Mouse (Mus musculus): ENCODE measurements around the gene A030005K14Rik.

Gene A030005K14Rik

DNA sequence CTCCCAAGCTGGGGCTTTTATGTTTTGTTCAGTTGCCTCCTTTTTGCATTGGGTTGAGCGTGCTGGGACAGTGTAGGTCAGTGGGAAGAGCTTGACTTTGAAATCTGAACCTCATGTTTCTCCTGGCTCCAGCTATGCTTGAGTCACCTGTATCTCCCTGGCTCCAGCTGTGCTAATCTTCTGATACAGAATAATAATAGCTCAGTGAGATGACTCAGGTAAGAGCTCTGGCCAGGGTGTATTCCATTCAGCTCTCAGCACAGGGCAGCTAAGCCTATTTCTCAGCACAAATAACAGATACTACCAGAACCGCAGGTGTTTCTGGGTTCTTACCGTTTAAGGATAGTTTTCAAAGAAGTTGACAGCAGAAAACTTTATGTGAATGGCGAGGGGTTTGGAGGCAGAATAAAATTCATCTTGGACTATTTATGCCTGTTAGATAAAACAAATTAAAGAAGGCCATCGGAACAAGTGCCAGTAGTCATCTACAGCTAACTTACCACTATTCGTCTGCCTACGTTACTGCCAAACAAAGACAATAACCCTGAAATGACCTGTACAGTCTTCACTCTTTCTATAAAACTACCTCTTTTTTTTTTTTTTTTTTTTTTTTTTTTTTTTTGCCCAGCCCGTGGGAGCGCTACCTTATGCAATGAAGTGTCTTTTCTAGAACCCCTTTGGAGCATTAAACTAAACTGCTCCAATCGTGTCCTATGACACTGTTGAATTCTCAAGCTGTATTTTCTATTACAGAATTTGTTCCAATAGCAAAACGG lies 22.1 kb downstream of the A030005K14Rik start:
- DNase-seq (ENCODE audit: low spot score in 2 of 2), result no peak

DNA sequence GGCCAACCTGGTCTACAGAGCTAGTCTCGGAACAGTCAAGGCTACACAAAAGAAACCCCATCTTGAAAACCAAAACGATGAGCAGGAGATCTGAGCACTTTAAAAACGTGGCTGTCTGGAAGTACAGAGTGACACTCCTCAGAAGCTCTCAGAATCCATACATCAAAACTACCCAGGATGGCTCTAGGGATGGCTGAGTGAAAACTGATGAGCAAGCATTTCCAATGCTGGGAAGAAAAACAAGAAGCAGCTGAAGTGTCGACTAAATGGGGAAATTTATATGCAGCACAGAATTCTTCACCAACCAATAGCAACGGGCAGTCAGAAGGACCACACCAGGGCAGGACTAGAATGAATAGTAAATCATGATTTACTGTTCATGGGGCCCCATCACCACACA lies 24.7 kb downstream of the A030005K14Rik start:
- no peak for DNase-seq (ENCODE audit: low spot score in 2 of 2)

DNA sequence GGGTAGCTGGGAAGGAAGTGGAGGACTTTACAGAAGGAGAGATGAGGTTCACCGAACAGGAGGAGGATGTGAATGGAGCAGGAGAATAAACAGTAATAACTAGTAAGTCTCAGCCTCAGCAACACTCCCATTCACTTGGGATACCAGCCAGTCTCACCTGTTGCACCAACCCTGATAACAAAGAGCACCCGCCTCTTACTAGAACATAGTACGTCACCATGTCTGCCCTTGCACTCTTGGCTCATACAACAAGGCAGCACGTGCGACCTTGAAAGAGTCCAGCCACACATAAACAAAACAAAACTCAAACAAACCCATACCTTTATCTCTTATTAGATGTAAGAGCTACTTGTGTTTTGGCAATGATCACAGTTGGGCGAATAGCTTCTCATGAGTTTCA lies 26.7 kb downstream of the A030005K14Rik start:
- no peak for DNase-seq (ENCODE audit: low spot score in 2 of 2)

DNA sequence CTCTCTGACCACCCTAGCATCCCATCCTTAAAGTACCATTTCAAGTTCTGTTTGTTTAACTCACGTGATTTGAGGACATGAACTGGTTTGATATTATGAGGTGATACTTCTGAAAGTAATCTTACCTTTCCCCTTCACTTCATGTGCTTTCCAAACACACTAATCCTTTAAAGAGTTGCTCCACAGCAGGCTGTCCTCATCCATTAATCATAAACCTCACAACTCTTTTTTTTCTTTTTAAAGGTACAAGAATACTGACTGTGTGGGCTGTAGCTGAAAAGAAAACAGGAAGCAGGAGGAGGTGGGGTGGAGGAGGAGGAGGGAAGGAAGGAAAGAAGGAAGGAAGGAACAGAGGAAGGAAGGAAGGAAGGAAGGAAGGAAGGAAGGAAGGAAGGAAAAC lies 27.2 kb downstream of the A030005K14Rik start:
- DNase-seq (ENCODE audit: low spot score in 2 of 2), result no peak

DNA sequence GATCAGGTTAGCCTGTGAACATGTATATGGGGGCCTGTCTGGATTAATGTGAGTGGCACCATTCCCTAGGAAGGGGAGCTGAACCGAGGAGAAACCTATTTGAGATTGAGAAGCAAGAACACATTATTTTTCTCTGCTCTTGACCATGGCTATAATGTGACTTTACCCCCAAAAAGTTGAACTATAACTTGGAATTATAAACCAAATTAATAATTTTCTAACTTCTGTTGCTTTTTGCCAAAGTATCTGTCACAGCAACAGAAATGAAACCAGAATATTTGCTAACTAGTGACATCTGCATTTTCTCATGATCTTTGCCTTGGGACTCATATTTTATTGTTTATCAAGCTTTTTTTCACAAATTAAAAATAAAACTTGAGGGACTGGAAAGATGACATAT lies 42.6 kb downstream of the A030005K14Rik start:
- DNase-seq (ENCODE audit: low spot score in 2 of 2), result no peak

DNA sequence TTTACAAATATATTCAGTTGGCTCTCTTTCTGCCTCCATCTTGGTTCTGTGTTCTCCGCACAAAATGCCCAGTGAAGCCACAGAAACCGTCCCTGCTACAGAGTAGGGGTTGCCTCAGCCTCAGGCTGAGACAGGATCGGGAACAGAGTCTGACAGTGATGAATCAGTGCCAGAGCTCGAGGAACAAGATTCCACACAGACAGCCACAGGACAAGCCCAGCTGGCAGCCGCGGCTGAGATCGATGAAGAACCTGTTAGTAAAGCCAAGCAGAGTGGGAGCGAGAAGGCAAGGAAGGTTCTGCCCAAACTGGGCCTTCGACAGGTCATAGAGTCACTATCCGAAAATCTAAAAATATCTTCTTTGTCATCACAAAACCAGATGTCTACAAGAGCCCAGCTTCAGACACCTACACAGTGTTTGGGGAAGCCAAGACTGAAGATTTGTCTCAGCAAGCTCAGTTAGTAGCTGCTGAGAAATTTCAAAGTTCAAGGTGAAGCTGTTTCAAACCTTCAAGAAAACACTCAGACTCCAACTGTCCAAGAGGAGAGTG lies 43.8 kb downstream of the A030005K14Rik start:
- no peak for DNase-seq (ENCODE audit: low spot score in 2 of 2)

DNA sequence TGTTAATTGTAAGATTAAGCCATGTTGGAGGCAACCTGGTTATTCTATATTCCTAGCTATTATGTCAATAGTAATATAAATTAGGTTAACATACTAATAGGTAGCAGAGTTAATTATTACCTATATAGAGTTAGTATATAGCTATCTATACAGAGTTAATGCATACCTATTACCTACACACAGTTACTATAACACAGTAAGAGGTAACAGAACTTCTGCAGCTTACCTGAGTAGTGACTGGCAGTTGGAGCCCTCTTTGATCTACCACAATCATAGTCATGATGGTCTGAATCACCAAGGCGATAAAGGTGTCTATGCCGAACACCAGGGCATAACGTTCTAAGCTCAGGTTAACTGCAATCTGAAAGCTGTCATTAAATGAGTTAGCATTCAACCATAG lies 44.7 kb downstream of the A030005K14Rik start:
- DNase-seq (ENCODE audit: low spot score in 2 of 2), result no peak

All from natural killer cell, adult 2 months (primary cell).